Mouse (Mus musculus) ES-Bruce4 (cell line): Measurements from ENCODE around the gene Cmtm2b.

Experiments
- CTCF ChIP-seq: IDR thresholded peaks from one replicate; pipeline ENCODE4 v1.8.1; 2011; ENCODE audit warnings: low read depth, low read length
- EP300 ChIP-seq: IDR thresholded peaks from 2 replicates; pipeline ENCODE4 v1.6.1; 2011; ENCODE audit warnings: low read depth, low read length; ENCODE audit not compliant: insufficient read depth
- POLR2A ChIP-seq: IDR thresholded peaks from one replicate; pipeline ENCODE4 v1.8.1; 2011; ENCODE audit warnings: low read length; ENCODE audit not compliant: insufficient read depth

GRCm38 (mm10) chr8:104342426-104342825 is 20.4 kb downstream of the Cmtm2b start:
- TF ChIP-seq EP300 (no peak), POLR2A (no peak), CTCF (no peak)
